Mouse (Mus musculus): Measurements from ENCODE around the gene Olfr25. TPM values are rescaled to one million over a fixed set of nuclear protein-coding genes. Genes with fewer than 3 reads are reported as not detected.

Olfr25 gene
- not detected in 2 replicates for polyA plus RNA-seq (2012; rRNA removed)
- polyA plus RNA-seq (2014; fragmentation: Nextera tagmentation; extraction: Ambion mirVana) = not detected in 2 replicates

DNA sequence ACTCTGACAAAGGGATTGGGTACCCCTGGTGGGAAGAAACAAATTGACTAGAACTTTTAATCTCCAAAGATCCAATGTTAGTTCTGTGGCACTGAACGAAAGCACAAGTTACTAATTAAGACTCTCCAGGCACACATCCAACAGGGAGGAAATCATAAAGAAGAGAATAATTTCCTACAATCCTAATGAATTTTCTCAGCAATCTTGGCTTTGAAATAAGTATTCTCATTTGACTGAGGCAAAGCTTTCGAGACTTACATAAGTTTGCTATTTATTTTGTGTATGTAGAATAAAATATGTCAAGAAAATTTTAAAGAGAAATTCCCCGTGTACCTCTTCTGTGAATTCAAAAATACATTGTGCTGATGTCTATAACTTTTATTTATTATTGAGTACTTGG is at the start of gene Olfr25:
Olfr25 (plus strand) TSS at position 301 of the 400 bp plus-strand sequence.
- H3K9ac ChIP-seq (replicated peaks) = no peak within 1 kb of the TSS
- DNase-seq (ENCODE audit: low read depth in 3 of 3, low spot score in 3 of 3) = no peak
- no peaks in the 10 kb centered on the region for H3K9me3 ChIP-seq (ENCODE audit: control insufficient read depth, low read length)
- no peak within 1 kb of the TSS for H3K4me3 ChIP-seq (ENCODE audit: insufficient read depth in 1 of 2, low read depth in 2 of 2, low read length in 2 of 2)
- H3K27ac ChIP-seq = no peak within 1 kb of the TSS
- 46% methylated on average over 3 of the region's 3 CpGs for WGBS (ENCODE audit: insufficient replicate concordance)
- H3K4me2 ChIP-seq (ENCODE audit: low read depth) = no peak within 1 kb of the TSS
- H3K27me3 ChIP-seq (ENCODE audit: control insufficient read depth, insufficient read depth, low read length) = no peaks in the 10 kb centered on the region
- no peak for ATAC-seq (ENCODE audit: insufficient read depth)
- TF ChIP-seq EP300 (IDR thresholded peaks at IDR 0.05; ENCODE audit: low read depth) (no peak), CTCF (IDR thresholded peaks at IDR 0.05; ENCODE audit: low read depth) (no peak)
- no peaks in the 10 kb centered on the region for H3K36me3 ChIP-seq (replicated peaks; ENCODE audit: control insufficient read depth, insufficient read depth, low read depth)
- H3K4me1 ChIP-seq (replicated peaks; ENCODE audit: control insufficient read depth in 2 of 2, insufficient read depth in 2 of 2, low read length in 1 of 2) = no peaks in the 10 kb centered on the region

DNA sequence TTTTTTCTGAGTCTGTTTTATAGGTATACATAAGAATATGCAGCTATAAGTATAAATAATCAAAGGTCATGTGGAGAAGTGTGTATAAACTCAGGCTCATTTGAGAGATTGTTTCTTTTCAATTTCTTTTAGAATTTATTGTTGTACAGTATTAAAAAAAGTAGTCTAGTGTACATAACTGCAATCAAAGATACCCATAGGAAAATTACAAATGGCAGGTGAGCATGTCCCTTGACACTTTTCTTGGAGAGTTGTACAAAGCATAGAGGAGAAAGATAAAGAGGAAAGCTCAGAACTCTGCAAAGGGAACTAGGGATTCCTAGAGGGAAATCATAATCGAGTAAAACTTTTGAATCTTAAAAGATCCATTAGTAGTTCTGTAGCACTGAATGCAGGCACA is 38.1 kb upstream of the Olfr25 start, which contains the start of gene Olfr896-ps1:
Olfr896-ps1 (plus strand) TSS at position 301 of the 400 bp plus-strand sequence.
- Histone ChIP-seq H3K4me3 (ENCODE audit: insufficient read depth in 1 of 2, low read depth in 2 of 2, low read length in 2 of 2) (no peak within 1 kb of the TSS), H3K9ac (replicated peaks) (no peak within 1 kb of the TSS), H3K9me3 (ENCODE audit: control insufficient read depth, low read length) (no peaks in the 10 kb centered on the region), H3K27me3 (ENCODE audit: control insufficient read depth, insufficient read depth, low read length) (no peaks in the 10 kb centered on the region), H3K4me2 (ENCODE audit: low read depth) (no peak within 1 kb of the TSS), H3K4me1 (replicated peaks; ENCODE audit: control insufficient read depth in 2 of 2, insufficient read depth in 2 of 2, low read length in 1 of 2) (no peaks in the 10 kb centered on the region), H3K27ac (no peak within 1 kb of the TSS), H3K36me3 (replicated peaks; ENCODE audit: control insufficient read depth, insufficient read depth, low read depth) (no peaks in the 10 kb centered on the region)
- DNase-seq (ENCODE audit: low read depth in 3 of 3, low spot score in 3 of 3) (no peak), ATAC-seq (ENCODE audit: insufficient read depth) (no peak)
- WGBS (ENCODE audit: insufficient replicate concordance) = 68% methylated on average over 1 of the region's 1 CpGs
- TF ChIP-seq EP300 (IDR thresholded peaks at IDR 0.05; ENCODE audit: low read depth) (no peak), CTCF (IDR thresholded peaks at IDR 0.05; ENCODE audit: low read depth) (no peak)

DNA sequence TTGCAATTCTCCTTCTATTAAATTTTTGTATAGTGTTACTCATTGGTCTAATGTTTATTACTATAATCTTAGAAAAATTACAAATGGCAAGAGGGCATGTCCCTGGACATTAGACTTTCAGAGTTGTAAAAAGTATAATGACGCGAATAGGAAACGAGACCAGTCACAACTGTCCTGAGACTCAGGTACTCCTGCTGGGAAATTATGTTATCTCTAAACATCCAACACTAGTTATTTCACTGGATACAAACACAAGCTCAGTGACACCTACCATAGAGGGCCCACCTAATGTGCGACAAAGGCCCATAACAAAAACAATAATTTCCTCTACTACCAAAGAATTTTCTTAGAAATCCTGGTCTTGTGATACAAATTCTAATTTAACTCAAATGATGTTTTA is 19.3 kb downstream of the Olfr25 start, which contains the start of gene Olfr898:
Olfr898 (plus strand) TSS at position 301 of the 400 bp plus-strand sequence.
- Histone ChIP-seq H3K27ac (no peak within 1 kb of the TSS), H3K4me2 (ENCODE audit: low read depth) (no peak within 1 kb of the TSS), H3K4me3 (ENCODE audit: insufficient read depth in 1 of 2, low read depth in 2 of 2, low read length in 2 of 2) (no peak within 1 kb of the TSS), H3K4me1 (replicated peaks; ENCODE audit: control insufficient read depth in 2 of 2, insufficient read depth in 2 of 2, low read length in 1 of 2) (no peaks in the 10 kb centered on the region), H3K9me3 (ENCODE audit: control insufficient read depth, low read length) (no peaks in the 10 kb centered on the region), H3K36me3 (replicated peaks; ENCODE audit: control insufficient read depth, insufficient read depth, low read depth) (no peaks in the 10 kb centered on the region), H3K27me3 (ENCODE audit: control insufficient read depth, insufficient read depth, low read length) (no peaks in the 10 kb centered on the region), H3K9ac (replicated peaks) (no peak within 1 kb of the TSS)
- TF ChIP-seq EP300 (IDR thresholded peaks at IDR 0.05; ENCODE audit: low read depth) (no peak), CTCF (IDR thresholded peaks at IDR 0.05; ENCODE audit: low read depth) (no peak)
- WGBS (ENCODE audit: insufficient replicate concordance) = 79% methylated on average over 4 of the region's 4 CpGs
- no peak for DNase-seq (ENCODE audit: low read depth in 3 of 3, low spot score in 3 of 3)
- ATAC-seq (ENCODE audit: insufficient read depth) = no peak

DNA sequence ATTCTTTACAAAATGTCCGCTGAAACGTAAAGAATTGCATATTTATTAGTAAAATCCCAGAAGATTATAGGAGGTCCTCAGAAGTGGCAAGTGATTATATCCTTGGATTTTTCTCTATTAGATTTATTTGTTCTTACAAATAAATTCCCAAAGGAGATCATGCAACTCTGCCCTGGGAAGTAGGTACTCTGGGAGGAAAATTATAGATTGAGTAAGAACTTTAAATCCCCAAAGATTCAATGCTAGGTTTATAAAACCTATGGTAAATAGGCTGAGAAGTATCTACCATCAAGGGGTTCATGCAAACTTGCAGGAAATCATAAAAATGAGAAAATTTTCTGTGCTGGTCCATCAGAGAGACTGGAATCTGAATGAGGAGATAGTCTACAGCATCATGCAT is 37.7 kb downstream of the Olfr25 start, which contains the start of gene Olfr250:
Olfr250 (plus strand) TSS at position 301 of the 400 bp plus-strand sequence.
- Histone ChIP-seq H3K36me3 (replicated peaks; ENCODE audit: control insufficient read depth, insufficient read depth, low read depth) (no peaks in the 10 kb centered on the region), H3K4me2 (ENCODE audit: low read depth) (no peak within 1 kb of the TSS), H3K4me3 (ENCODE audit: insufficient read depth in 1 of 2, low read depth in 2 of 2, low read length in 2 of 2) (no peak within 1 kb of the TSS), H3K27me3 (ENCODE audit: control insufficient read depth, insufficient read depth, low read length) (no peaks in the 10 kb centered on the region), H3K9ac (replicated peaks) (no peak within 1 kb of the TSS), H3K9me3 (ENCODE audit: control insufficient read depth, low read length) (no peaks in the 10 kb centered on the region), H3K27ac (no peak within 1 kb of the TSS), H3K4me1 (replicated peaks; ENCODE audit: control insufficient read depth in 2 of 2, insufficient read depth in 2 of 2, low read length in 1 of 2) (no peaks in the 10 kb centered on the region)
- TF ChIP-seq EP300 (IDR thresholded peaks at IDR 0.05; ENCODE audit: low read depth) (no peak), CTCF (IDR thresholded peaks at IDR 0.05; ENCODE audit: low read depth) (no peak)
- DNase-seq (ENCODE audit: low read depth in 3 of 3, low spot score in 3 of 3) (no peak), ATAC-seq (ENCODE audit: insufficient read depth) (no peak)
- 61% methylated on average over 2 of the region's 2 CpGs for WGBS (ENCODE audit: insufficient replicate concordance)

DNA sequence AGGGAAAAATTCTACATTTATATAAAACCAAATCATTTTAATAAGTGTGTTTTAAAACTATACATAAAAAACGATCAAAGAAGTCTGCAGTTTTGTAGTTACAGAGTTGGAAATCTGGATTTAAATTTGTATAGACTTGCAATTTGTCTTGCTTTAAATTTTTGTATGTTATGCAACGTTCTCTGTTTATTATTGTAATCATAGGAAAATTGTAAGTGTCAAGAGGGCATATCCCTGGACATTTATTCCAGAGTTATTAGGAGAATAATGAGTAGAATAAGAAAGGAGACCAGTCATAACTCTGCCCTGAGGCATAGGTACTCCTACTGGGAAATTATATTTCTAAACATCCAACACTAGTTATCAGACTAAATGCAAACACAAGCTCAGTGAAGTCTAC is 47.9 kb downstream of the Olfr25 start, which contains the start of gene Olfr251:
Olfr251 (plus strand) TSS at position 301 of the 400 bp plus-strand sequence.
- DNase-seq (ENCODE audit: low read depth in 3 of 3, low spot score in 3 of 3) = no peak
- Histone ChIP-seq H3K9ac (replicated peaks) (no peak within 1 kb of the TSS), H3K4me1 (replicated peaks; ENCODE audit: control insufficient read depth in 2 of 2, insufficient read depth in 2 of 2, low read length in 1 of 2) (no peaks in the 10 kb centered on the region), H3K9me3 (ENCODE audit: control insufficient read depth, low read length) (no peaks in the 10 kb centered on the region), H3K36me3 (replicated peaks; ENCODE audit: control insufficient read depth, insufficient read depth, low read depth) (no peaks in the 10 kb centered on the region), H3K27me3 (ENCODE audit: control insufficient read depth, insufficient read depth, low read length) (no peaks in the 10 kb centered on the region), H3K27ac (no peak within 1 kb of the TSS), H3K4me2 (ENCODE audit: low read depth) (no peak within 1 kb of the TSS), H3K4me3 (ENCODE audit: insufficient read depth in 1 of 2, low read depth in 2 of 2, low read length in 2 of 2) (no peak within 1 kb of the TSS)
- 27% methylated on average over 2 of the region's 2 CpGs for WGBS (ENCODE audit: insufficient replicate concordance)
- no peak for TF ChIP-seq EP300 (IDR thresholded peaks at IDR 0.05; ENCODE audit: low read depth)
- TF ChIP-seq CTCF (IDR thresholded peaks at IDR 0.05; ENCODE audit: low read depth) = no peak
- ATAC-seq (ENCODE audit: insufficient read depth) = no peak

Other genes starting within 250 kb of the Olfr25 start
- gene Olfr887, start 245.0 kb upstream of the Olfr25 start, polyA plus RNA-seq (2012; rRNA removed) = not detected in 2 replicates
- gene Olfr887, start 245.0 kb upstream of the Olfr25 start, polyA plus RNA-seq (2014; fragmentation: Nextera tagmentation; extraction: Ambion mirVana) = not detected in 2 replicates
- gene Olfr888, start 220.9 kb upstream of the Olfr25 start, polyA plus RNA-seq (2012; rRNA removed) = not detected in 2 replicates
- not detected in 2 replicates for gene Olfr888, start 220.9 kb upstream of the Olfr25 start, polyA plus RNA-seq (2014; fragmentation: Nextera tagmentation; extraction: Ambion mirVana)
- gene Olfr889, start 213.9 kb upstream of the Olfr25 start, polyA plus RNA-seq (2012; rRNA removed) = 0.01 TPM in 2 replicates
- gene Olfr889, start 213.9 kb upstream of the Olfr25 start, polyA plus RNA-seq (2014; fragmentation: Nextera tagmentation; extraction: Ambion mirVana) = 0.14 and 0.15 TPM in 2 replicates
- gene Olfr890, start 186.5 kb upstream of the Olfr25 start, polyA plus RNA-seq (2012; rRNA removed) = not detected in 2 replicates
- not detected in 2 replicates for gene Olfr890, start 186.5 kb upstream of the Olfr25 start, polyA plus RNA-seq (2014; fragmentation: Nextera tagmentation; extraction: Ambion mirVana)
- not detected in 2 replicates for gene Olfr891, start 148.2 kb upstream of the Olfr25 start, polyA plus RNA-seq (2012; rRNA removed)
- not detected in 2 replicates for gene Olfr891, start 148.2 kb upstream of the Olfr25 start, polyA plus RNA-seq (2014; fragmentation: Nextera tagmentation; extraction: Ambion mirVana)
- not detected in 2 replicates for gene Olfr893, start 120.7 kb upstream of the Olfr25 start, polyA plus RNA-seq (2012; rRNA removed)
- gene Olfr893, start 120.7 kb upstream of the Olfr25 start, polyA plus RNA-seq (2014; fragmentation: Nextera tagmentation; extraction: Ambion mirVana) = not detected in 2 replicates
- not detected in 2 replicates for gene Olfr894, start 111.0 kb upstream of the Olfr25 start, polyA plus RNA-seq (2012; rRNA removed)
- gene Olfr894, start 111.0 kb upstream of the Olfr25 start, polyA plus RNA-seq (2014; fragmentation: Nextera tagmentation; extraction: Ambion mirVana) = not detected in 2 replicates
- gene Olfr143, start 76.3 kb upstream of the Olfr25 start, polyA plus RNA-seq (2012; rRNA removed) = not detected in 2 replicates
- not detected in 2 replicates for gene Olfr143, start 76.3 kb upstream of the Olfr25 start, polyA plus RNA-seq (2014; fragmentation: Nextera tagmentation; extraction: Ambion mirVana)
- gene Olfr895, start 61.2 kb upstream of the Olfr25 start, polyA plus RNA-seq (2012; rRNA removed) = not detected in 2 replicates
- gene Olfr895, start 61.2 kb upstream of the Olfr25 start, polyA plus RNA-seq (2014; fragmentation: Nextera tagmentation; extraction: Ambion mirVana) = not detected in 2 replicates
- not detected in 2 replicates for gene Olfr896-ps1, start 38.0 kb upstream of the Olfr25 start, polyA plus RNA-seq (2012; rRNA removed)
- gene Olfr896-ps1, start 38.0 kb upstream of the Olfr25 start, polyA plus RNA-seq (2014; fragmentation: Nextera tagmentation; extraction: Ambion mirVana) = not detected in 2 replicates
- gene Olfr898, start 19.4 kb downstream of the Olfr25 start, polyA plus RNA-seq (2012; rRNA removed) = not detected in 2 replicates
- not detected in 2 replicates for gene Olfr898, start 19.4 kb downstream of the Olfr25 start, polyA plus RNA-seq (2014; fragmentation: Nextera tagmentation; extraction: Ambion mirVana)
- not detected in 2 replicates for gene Olfr250, start 37.8 kb downstream of the Olfr25 start, polyA plus RNA-seq (2012; rRNA removed)
- gene Olfr250, start 37.8 kb downstream of the Olfr25 start, polyA plus RNA-seq (2014; fragmentation: Nextera tagmentation; extraction: Ambion mirVana) = not detected in 2 replicates
- not detected in 2 replicates for gene Olfr251, start 48.0 kb downstream of the Olfr25 start, polyA plus RNA-seq (2012; rRNA removed)
- not detected in 2 replicates for gene Olfr251, start 48.0 kb downstream of the Olfr25 start, polyA plus RNA-seq (2014; fragmentation: Nextera tagmentation; extraction: Ambion mirVana)
- gene Olfr147, start 72.6 kb downstream of the Olfr25 start, polyA plus RNA-seq (2012; rRNA removed) = not detected in 2 replicates
- not detected in 2 replicates for gene Olfr147, start 72.6 kb downstream of the Olfr25 start, polyA plus RNA-seq (2014; fragmentation: Nextera tagmentation; extraction: Ambion mirVana)
- gene Olfr901, start 100.4 kb downstream of the Olfr25 start, polyA plus RNA-seq (2012; rRNA removed) = not detected in 2 replicates
- gene Olfr901, start 100.4 kb downstream of the Olfr25 start, polyA plus RNA-seq (2014; fragmentation: Nextera tagmentation; extraction: Ambion mirVana) = not detected in 2 replicates
- gene Olfr902, start 118.6 kb downstream of the Olfr25 start, polyA plus RNA-seq (2012; rRNA removed) = not detected in 2 replicates
- not detected in 2 replicates for gene Olfr902, start 118.6 kb downstream of the Olfr25 start, polyA plus RNA-seq (2014; fragmentation: Nextera tagmentation; extraction: Ambion mirVana)
- gene Olfr904, start 134.1 kb downstream of the Olfr25 start, polyA plus RNA-seq (2012; rRNA removed) = not detected in 2 replicates
- gene Olfr904, start 134.1 kb downstream of the Olfr25 start, polyA plus RNA-seq (2014; fragmentation: Nextera tagmentation; extraction: Ambion mirVana) = not detected in 2 replicates
- not detected in 2 replicates for gene Olfr905, start 142.0 kb downstream of the Olfr25 start, polyA plus RNA-seq (2012; rRNA removed)
- gene Olfr905, start 142.0 kb downstream of the Olfr25 start, polyA plus RNA-seq (2014; fragmentation: Nextera tagmentation; extraction: Ambion mirVana) = not detected in 2 replicates
- gene Olfr906, start 158.0 kb downstream of the Olfr25 start, polyA plus RNA-seq (2012; rRNA removed) = not detected in 2 replicates
- not detected in 2 replicates for gene Olfr906, start 158.0 kb downstream of the Olfr25 start, polyA plus RNA-seq (2014; fragmentation: Nextera tagmentation; extraction: Ambion mirVana)
- not detected in 2 replicates for gene Olfr907, start 166.7 kb downstream of the Olfr25 start, polyA plus RNA-seq (2012; rRNA removed)
- gene Olfr907, start 166.7 kb downstream of the Olfr25 start, polyA plus RNA-seq (2014; fragmentation: Nextera tagmentation; extraction: Ambion mirVana) = not detected in 2 replicates
- not detected in 2 replicates for gene Olfr911-ps1, start 192.5 kb downstream of the Olfr25 start, polyA plus RNA-seq (2012; rRNA removed)
- gene Olfr911-ps1, start 192.5 kb downstream of the Olfr25 start, polyA plus RNA-seq (2014; fragmentation: Nextera tagmentation; extraction: Ambion mirVana) = not detected in 2 replicates
- not detected in 2 replicates for gene Olfr910, start 208.8 kb downstream of the Olfr25 start, polyA plus RNA-seq (2012; rRNA removed)
- not detected in 2 replicates for gene Olfr910, start 208.8 kb downstream of the Olfr25 start, polyA plus RNA-seq (2014; fragmentation: Nextera tagmentation; extraction: Ambion mirVana)

Data from liver, embryonic 14.5 days (tissue).